Mouse (Mus musculus) liver, postnatal 0 days (tissue): Measurements from ENCODE around the gene Cphx1. TPM values are rescaled to one million over a fixed set of nuclear protein-coding genes. Genes with fewer than 3 reads are reported as not detected.
"Not testable (repeated sequence)": the region's sequence is repeated elsewhere in the genome, so short reads cannot be mapped to it uniquely, and the experiment has no call there.

Experiments
- ATAC-seq: fragments of 200-750 bp; cut with Nextera tagmentation; 2 replicates; pipeline ENCODE4 v1.8.0; 2017; ENCODE audit warnings: mild to moderate bottlenecking, moderate library complexity
- DNase-seq: peaks from one replicate; pipeline ENCODE4 v3.0.0-alpha.2; 2016
- H3K27ac ChIP-seq: fragments of 300-500 bp; sonication (generic); 2 replicates; pipeline ENCODE4 v1.5.1; 2014; ENCODE audit warnings: antibody characterized with exemption, moderate library complexity, mild to moderate bottlenecking, low read depth
- H3K27me3 ChIP-seq: fragments of 300-500 bp; sonication (generic); 2 replicates; pipeline ENCODE4 v1.6.1; 2014; ENCODE audit warnings: low read length, control low read depth, mixed read lengths; ENCODE audit not compliant: insufficient read depth
- H3K36me3 ChIP-seq: fragments of 300-500 bp; sonication (generic); replicated peaks from 2 replicates; pipeline ENCODE4 v1.6.1; 2014; ENCODE audit warnings: mild to moderate bottlenecking, control low read depth, low read length, moderate library complexity, mixed read lengths; ENCODE audit not compliant: insufficient read depth
- H3K4me1 ChIP-seq: fragments of 300-500 bp; sonication (generic); 2 replicates; pipeline ENCODE4 v1.6.1; 2014; ENCODE audit warnings: antibody characterized with exemption, mild to moderate bottlenecking, control low read depth; ENCODE audit not compliant: insufficient read depth
- H3K4me2 ChIP-seq: fragments of 300-500 bp; sonication (generic); 2 replicates; pipeline ENCODE4 v1.6.1; 2014; ENCODE audit warnings: low read depth, mild to moderate bottlenecking, low read length, moderate library complexity, mixed read lengths
- H3K4me3 ChIP-seq: fragments of 300-500 bp; sonication (generic); 2 replicates; pipeline ENCODE4 v1.5.1; 2014; ENCODE audit warnings: low read depth, low read length
- H3K9ac ChIP-seq: fragments of 300-500 bp; sonication (generic); replicated peaks from 2 replicates; pipeline ENCODE4 v1.6.1; 2014; ENCODE audit warnings: mild to moderate bottlenecking, moderate library complexity
- H3K9me3 ChIP-seq: fragments of 300-500 bp; sonication (generic); 2 replicates; pipeline ENCODE4 v1.6.1; 2016; ENCODE audit warnings: mild to moderate bottlenecking, control low read depth, low read length, mixed read lengths
- WGBS: fragments of 180-500 bp; shearing (Covaris S2); extraction: QIAGEN DNeasy Blood & Tissue Kit; methylation state at CpG from one replicate; pipeline ENCODE4 v1.1.7; 2014; ENCODE audit not compliant: insufficient replicate concordance; 5-methylcytosine and 5-hydroxymethylcytosine counted together
- polyA plus RNA-seq: library from polyadenylated mRNA; unstranded; fragments of >200 nt; fragmentation: Nextera tagmentation; extraction: Ambion mirVana; gene quantifications from 2 replicates; pipeline ENCODE4 v1.2.1, GENCODE M21; 2015

The Cphx1 gene
- polyA plus RNA-seq, 1 experiment from 2014 or later = 0.06 TPM

DNA sequence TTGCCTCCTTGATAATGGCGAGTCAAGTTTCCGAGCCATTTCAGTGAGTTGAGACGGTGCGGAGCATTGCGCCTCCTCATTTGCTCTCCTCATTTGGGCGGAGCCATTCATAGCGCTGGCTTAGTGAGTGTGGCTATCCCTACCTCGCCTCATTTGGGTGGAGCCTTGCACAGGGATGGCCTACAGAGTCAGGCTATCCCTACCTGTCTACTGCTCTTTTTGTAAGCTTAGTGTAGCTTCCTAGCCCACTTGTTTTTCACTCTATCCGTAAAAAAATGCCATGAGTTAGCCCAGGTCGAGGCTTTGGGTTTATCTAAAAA lies 10.6 kb upstream of the Cphx1 start, which contains the start of gene Tmem254a:
TSS of gene Tmem254a (minus strand) at position 111 of the 320 bp plus-strand sequence.
- H3K4me3 ChIP-seq, H3K27me3 ChIP-seq, H3K9ac ChIP-seq, DNase-seq, H3K27ac ChIP-seq, H3K36me3 ChIP-seq, H3K9me3 ChIP-seq, H3K4me1 ChIP-seq, H3K4me2 ChIP-seq: not testable (repeated sequence)
- no CpG with 5 or more reads among the region's 10 CpGs for WGBS
- ATAC-seq = peak; percentile 87

DNA sequence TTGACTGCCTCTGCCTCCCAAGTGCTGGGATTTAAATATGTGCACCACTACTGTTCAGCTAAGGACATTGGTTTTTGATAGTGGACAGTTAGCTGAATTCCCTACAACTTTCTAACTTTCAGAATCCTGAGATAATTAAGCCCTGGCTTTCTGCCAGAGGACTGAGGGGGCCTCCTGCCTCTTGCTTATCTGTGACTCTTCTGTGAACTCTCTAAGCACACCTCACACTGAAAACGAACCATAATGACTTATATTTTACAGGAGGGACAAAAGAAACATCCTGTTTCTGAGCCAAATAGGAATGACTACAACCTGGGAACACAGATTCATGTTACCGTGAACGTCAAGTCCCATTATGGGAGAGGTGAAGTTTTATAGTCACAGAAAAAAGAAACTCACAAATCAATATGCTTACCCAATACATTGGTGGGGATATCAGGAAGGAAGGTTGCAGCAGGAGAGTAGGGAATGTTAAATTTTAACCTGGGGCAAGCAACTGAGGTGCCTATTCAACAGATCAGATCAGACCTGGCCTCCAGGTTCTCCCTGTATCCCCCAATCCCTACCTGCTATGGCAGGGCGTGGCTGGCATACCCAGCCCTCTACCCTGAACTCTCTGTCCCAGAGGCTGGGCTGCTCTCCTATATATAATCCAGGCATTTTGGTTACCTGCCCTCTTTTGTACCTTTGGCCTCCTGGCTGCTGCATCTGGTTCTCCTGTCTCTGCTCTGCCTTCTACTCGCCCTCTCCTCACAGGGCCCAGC lies 1.1 kb upstream of the Cphx1 start:
- DNase-seq, H3K9ac ChIP-seq, H3K4me1 ChIP-seq: not testable (repeated sequence)

DNA sequence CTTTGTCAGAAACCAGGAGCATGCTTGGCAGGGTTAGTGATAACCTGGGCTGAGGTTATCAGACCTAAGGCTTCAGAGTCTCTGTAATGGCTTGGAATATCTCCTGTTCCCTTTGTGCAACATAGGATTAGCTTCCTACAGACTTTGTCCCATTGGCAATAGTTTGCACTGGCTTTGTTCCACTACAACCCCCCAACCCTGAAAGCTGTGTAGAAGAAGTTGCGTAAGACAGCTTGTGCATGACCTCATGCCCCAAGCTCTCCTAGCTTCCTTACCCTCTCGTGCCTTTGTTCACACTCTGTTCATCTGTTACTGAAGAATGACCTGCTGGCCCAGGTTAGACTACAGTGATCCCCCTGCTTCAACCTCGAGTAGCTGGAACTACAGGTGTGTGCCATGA lies 19.8 kb downstream of the Cphx1 start:
- no CpG with 5 or more reads among the region's 3 CpGs for WGBS
- ATAC-seq = peak; percentile 92

More for the DNA sequence above, 1.1 kb upstream of the Cphx1 start:
- H3K4me3 ChIP-seq, H3K9me3 ChIP-seq, H3K27ac ChIP-seq, H3K4me2 ChIP-seq, H3K27me3 ChIP-seq, H3K36me3 ChIP-seq: not testable (repeated sequence)
- peak; percentile 99 for ATAC-seq
- WGBS = no CpG with 5 or more reads among the region's 5 CpGs

DNA sequence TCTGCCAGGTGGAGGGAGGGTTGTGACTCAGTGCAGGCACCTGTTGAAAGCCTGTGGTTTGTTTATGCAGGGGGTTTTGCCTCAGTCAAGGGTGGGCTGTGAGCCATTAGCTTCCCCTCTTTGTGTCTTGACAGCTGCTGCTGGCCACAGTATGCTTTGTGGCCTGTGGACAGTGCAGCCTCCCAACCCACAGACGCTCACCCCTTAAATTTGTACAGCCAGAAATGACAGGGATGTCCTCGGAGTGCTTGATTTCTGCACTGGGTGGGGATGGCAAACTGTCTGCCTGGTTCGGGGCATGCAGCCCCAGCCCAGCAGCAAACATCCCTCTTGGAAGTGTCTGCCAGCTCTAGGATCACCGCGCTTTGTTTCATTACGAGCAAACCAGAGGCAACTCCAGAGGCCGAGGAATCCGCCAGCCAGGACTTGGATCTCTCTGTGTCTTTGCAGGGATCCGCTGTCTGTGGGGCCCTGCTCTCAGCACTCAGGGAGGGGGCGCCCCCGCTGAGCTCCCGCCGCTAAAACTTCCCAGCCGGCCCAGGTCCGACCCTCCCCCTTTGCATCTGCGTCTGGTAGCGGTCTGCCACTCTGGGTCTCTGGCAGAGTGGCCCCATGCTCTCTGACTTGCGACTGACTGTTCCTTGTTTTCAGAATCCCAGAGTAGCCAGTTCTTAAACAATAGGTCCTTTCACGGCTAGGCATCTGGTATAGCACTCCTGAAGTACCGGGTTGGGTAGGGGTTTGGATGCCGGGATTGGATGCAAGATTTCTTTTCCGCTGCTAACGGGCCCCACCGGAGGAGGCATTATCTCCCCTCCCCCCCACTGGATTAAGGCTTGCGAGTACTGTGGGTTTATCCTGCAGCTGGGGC lies 40.5 kb downstream of the Cphx1 start, which contains the start of gene Duxbl1:
TSS of gene Duxbl1 (plus strand) at position 207 of the 871 bp plus-strand sequence.
- not testable (repeated sequence) for H3K9me3 ChIP-seq, H3K4me2 ChIP-seq, H3K9ac ChIP-seq, H3K27me3 ChIP-seq, H3K4me1 ChIP-seq, DNase-seq, H3K36me3 ChIP-seq, ATAC-seq, H3K4me3 ChIP-seq, H3K27ac ChIP-seq
- WGBS = no CpG with 5 or more reads among the region's 25 CpGs

More for the DNA sequence above, 19.8 kb downstream of the Cphx1 start:
- H3K27ac ChIP-seq, H3K9me3 ChIP-seq, H3K36me3 ChIP-seq, H3K4me3 ChIP-seq, H3K9ac ChIP-seq, DNase-seq, H3K27me3 ChIP-seq, H3K4me2 ChIP-seq, H3K4me1 ChIP-seq: not testable (repeated sequence)

DNA sequence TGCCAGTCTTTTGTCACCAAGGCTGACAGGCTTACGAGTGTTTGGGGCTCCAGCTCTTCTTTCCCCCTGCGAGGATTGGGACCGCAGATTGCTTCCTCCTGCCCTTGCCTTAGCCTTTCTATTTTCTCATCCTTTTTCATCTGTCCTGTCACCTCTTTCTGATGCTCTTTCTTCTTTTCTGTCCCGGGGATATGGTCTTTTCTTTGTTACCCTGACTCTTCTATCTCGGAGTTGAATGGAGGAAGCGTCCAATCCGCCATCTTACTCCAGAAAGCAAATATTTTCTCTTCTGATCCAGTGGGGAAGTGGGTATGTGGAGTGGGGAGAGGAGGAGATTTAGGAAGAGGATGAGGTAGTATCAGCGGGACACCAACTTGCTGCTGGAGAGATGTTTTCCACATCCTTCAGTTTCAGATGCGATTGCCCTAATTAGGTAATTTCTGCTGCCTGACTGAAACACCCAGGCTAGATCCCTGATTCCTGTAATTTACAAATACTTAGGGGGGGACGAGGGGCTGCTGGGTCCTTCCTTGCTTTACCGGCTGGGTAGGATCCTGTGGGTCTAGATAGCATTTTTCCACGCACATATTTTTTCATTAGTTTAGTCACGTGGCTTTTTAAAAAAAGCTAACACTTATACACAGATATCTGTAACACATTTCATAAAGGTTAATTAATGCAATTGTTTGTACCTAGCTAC lies 41.3 kb downstream of the Cphx1 start:
- not testable (repeated sequence) for H3K4me2 ChIP-seq

DNA sequence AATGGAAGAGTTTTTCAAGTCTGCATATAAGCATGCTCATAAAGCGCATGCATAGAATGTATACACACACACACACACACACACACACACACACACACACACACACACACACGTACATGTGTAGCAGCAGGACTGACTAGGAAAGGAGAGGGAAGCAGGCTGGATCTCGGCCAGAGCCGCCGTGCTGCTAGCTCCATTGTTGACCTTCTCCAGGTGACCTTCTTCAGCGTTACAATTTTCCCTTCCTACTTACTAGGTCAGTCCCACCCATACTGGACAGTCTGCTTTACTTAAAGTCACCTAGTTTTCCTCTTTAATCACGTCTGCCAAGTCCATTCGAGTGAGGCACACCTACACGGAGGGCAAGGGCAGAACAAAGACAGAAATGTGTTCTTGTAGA lies 43.8 kb downstream of the Cphx1 start:
- not testable (repeated sequence) for H3K36me3 ChIP-seq, H3K9me3 ChIP-seq, H3K4me3 ChIP-seq, H3K9ac ChIP-seq, H3K27ac ChIP-seq, ATAC-seq, H3K27me3 ChIP-seq, H3K4me1 ChIP-seq, H3K4me2 ChIP-seq, DNase-seq
- 56% methylated on average over 4 of the region's 9 CpGs for WGBS

More for the DNA sequence above, 41.3 kb downstream of the Cphx1 start:
- not testable (repeated sequence) for ATAC-seq, H3K9me3 ChIP-seq, H3K9ac ChIP-seq, H3K36me3 ChIP-seq, H3K27me3 ChIP-seq, H3K27ac ChIP-seq, DNase-seq, H3K4me3 ChIP-seq, H3K4me1 ChIP-seq
- WGBS = 12% methylated on average over 6 of the region's 13 CpGs

Other genes starting within 250 kb of the Cphx1 start
- 36.0 and 38.4 TPM in 2 replicates for gene Ppif, start 244.2 kb upstream of the Cphx1 start, polyA plus RNA-seq
- 13.7 and 13.8 TPM in 2 replicates for gene Zcchc24, start 169.3 kb upstream of the Cphx1 start, polyA plus RNA-seq
- 13.1 and 13.9 TPM in 2 replicates for gene Anxa11, start 96.1 kb upstream of the Cphx1 start, polyA plus RNA-seq
- not detected in 2 replicates for gene Plac9a, start 35.2 kb upstream of the Cphx1 start, polyA plus RNA-seq
- 2.4 and 2.6 TPM in 2 replicates for gene Tmem254a, start 10.6 kb upstream of the Cphx1 start, polyA plus RNA-seq
- not detected in 2 replicates for gene Duxbl1, start 40.3 kb downstream of the Cphx1 start, polyA plus RNA-seq
- gene Gm9780, start 104.4 kb downstream of the Cphx1 start, polyA plus RNA-seq = 5.4 and 7.9 TPM in 2 replicates
- 34.7 and 41.0 TPM in 2 replicates for gene Tmem254c, start 129.1 kb downstream of the Cphx1 start, polyA plus RNA-seq
- not detected in 2 replicates for gene Cphx2, start 143.2 kb downstream of the Cphx1 start, polyA plus RNA-seq
- gene Cphx3, start 144.0 kb downstream of the Cphx1 start, polyA plus RNA-seq = not detected in 2 replicates
- 0.08 TPM in 1 of 2 replicates, not detected in the other for gene Duxbl2, start 180.0 kb downstream of the Cphx1 start, polyA plus RNA-seq
- gene Plac9b, start 244.2 kb downstream of the Cphx1 start, polyA plus RNA-seq = 8.6 and 11.2 TPM in 2 replicates